Mouse (Mus musculus): ENCODE measurements around the gene Ndufb7. TPM values are rescaled to one million over a fixed set of nuclear protein-coding genes. Genes with fewer than 3 reads are reported as not detected.

The Ndufb7 gene
- total RNA-seq, 2 experiments from 2014 or later, result 140 to 145 TPM

- intact Hi-C loops (cut with DNase I), result no loop called here
- DNase-seq (ENCODE audit: low spot score in 2 of 2), result peak in 1 of 2 experiments; percentile 6
These were observed 8.3 kb downstream of the Ndufb7 start for GRCm38 (mm10) chr8:83574631-83575315.

- intact Hi-C loops (cut with DNase I), result loop anchor here (2.0 kb wide), 1 partner anchor 17 kb away; no protein-coding TSS in a partner anchor
- peak in 1 of 2 experiments; percentile 1 for DNase-seq (ENCODE audit: low spot score in 2 of 2)
These were observed 9.4 kb downstream of the Ndufb7 start for GRCm38 (mm10) chr8:83575561-83576515.

- DNase-seq (ENCODE audit: low spot score in 2 of 2), result no peak
- intact Hi-C loops (cut with DNase I), result loop anchor here (2.0 kb wide), 1 partner anchor 16 kb away; no protein-coding TSS in a partner anchor
These were observed 10.0 kb downstream of the Ndufb7 start for GRCm38 (mm10) chr8:83576516-83576895.

GRCm38 (mm10) chr8:83576921-83577320 is 10.4 kb downstream of the Ndufb7 start:
- peak in 1 of 2 experiments; percentile 2 for DNase-seq (ENCODE audit: low spot score in 2 of 2)
- intact Hi-C loops (cut with DNase I), result loop anchor here (2.0 kb wide), 1 partner anchor 16 kb away; no protein-coding TSS in a partner anchor

GRCm38 (mm10) chr8:83577384-83577791 is 10.9 kb downstream of the Ndufb7 start:
- peak in 1 of 2 experiments; percentile 4 for DNase-seq (ENCODE audit: low spot score in 2 of 2)
- intact Hi-C loops (cut with DNase I), result loop anchor here (2.0 kb wide), 1 partner anchor 15 kb away; no protein-coding TSS in a partner anchor

- intact Hi-C loops (cut with DNase I), result no loop called here
- DNase-seq (ENCODE audit: low spot score in 2 of 2), result no peak
These were observed 11.9 kb downstream of the Ndufb7 start for GRCm38 (mm10) chr8:83578131-83579055.

- DNase-seq (ENCODE audit: low spot score in 2 of 2), result no peak
- intact Hi-C loops (cut with DNase I), result no loop called here
These were observed 13.2 kb downstream of the Ndufb7 start for GRCm38 (mm10) chr8:83579676-83580075.

- intact Hi-C loops (cut with DNase I), result no loop called here
- no peak for DNase-seq (ENCODE audit: low spot score in 2 of 2)
These were observed 14.4 kb downstream of the Ndufb7 start for GRCm38 (mm10) chr8:83580826-83581225.

- intact Hi-C loops (cut with DNase I), result no loop called here
- DNase-seq (ENCODE audit: low spot score in 2 of 2), result no peak
These were observed 15.8 kb downstream of the Ndufb7 start for GRCm38 (mm10) chr8:83582226-83582625.

- intact Hi-C loops (cut with DNase I), result no loop called here
- DNase-seq (ENCODE audit: low spot score in 2 of 2), result no peak
These were observed 16.8 kb downstream of the Ndufb7 start for GRCm38 (mm10) chr8:83583236-83583635.

- intact Hi-C loops (cut with DNase I), result no loop called here
- DNase-seq (ENCODE audit: low spot score in 2 of 2), result no peak
These were observed 18.3 kb downstream of the Ndufb7 start for GRCm38 (mm10) chr8:83584771-83585170.

GRCm38 (mm10) chr8:83585333-83585732 is 18.9 kb downstream of the Ndufb7 start:
- intact Hi-C loops (cut with DNase I), result no loop called here
- DNase-seq (ENCODE audit: low spot score in 2 of 2), result no peak

GRCm38 (mm10) chr8:83587644-83588043 is 21.2 kb downstream of the Ndufb7 start:
- intact Hi-C loops (cut with DNase I), result no loop called here
- DNase-seq (ENCODE audit: low spot score in 2 of 2), result no peak

GRCm38 (mm10) chr8:83588886-83589285 is 22.4 kb downstream of the Ndufb7 start:
- no peak for DNase-seq (ENCODE audit: low spot score in 2 of 2)
- intact Hi-C loops (cut with DNase I), result no loop called here

GRCm38 (mm10) chr8:83590488-83591023 is 24.1 kb downstream of the Ndufb7 start:
- no peak for DNase-seq (ENCODE audit: low spot score in 2 of 2)
- intact Hi-C loops (cut with DNase I), result no loop called here

GRCm38 (mm10) chr8:83592682-83593081 is 26.2 kb downstream of the Ndufb7 start:
- no peak for DNase-seq (ENCODE audit: low spot score in 2 of 2)
- intact Hi-C loops (cut with DNase I), result loop anchor here (2.0 kb wide), 1 partner anchor 16 kb away; no protein-coding TSS in a partner anchor

GRCm38 (mm10) chr8:83593325-83594166 is 27.1 kb downstream of the Ndufb7 start:
- DNase-seq (ENCODE audit: low spot score in 2 of 2), result no peak
- intact Hi-C loops (cut with DNase I), result loop anchor here (1.0 to 2.0 kb wide), 2 partner anchors 15 to 17 kb away; partner anchors contain the start of gene Dnajb1

Measured in left cerebral cortex, postnatal 25 days (tissue).